In the genomic region with DNA sequence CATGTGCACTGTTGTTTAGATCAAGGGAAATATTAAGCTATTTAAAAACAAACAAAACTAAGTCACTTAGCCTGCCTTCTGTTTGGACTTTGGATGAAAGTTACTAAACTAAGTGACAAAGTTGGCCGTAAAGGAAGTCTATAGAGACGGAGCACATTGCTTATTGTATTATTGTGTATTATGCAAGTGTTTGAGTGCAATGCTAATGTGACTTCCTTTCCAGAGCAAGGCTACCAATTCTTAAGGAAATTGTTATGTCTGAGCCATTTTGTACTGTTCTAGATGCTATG, we compare ENCODE assay signal across 8 mouse cellular contexts. TPM values are rescaled to one million over a fixed set of nuclear protein-coding genes. Genes with fewer than 3 reads are reported as not detected.
DNase-seq lines count a peak whose midpoint lies in the region; ATAC-seq and TF ChIP-seq lines count a peak whose summit lies in the region.

No protein-coding gene starts in this region.

- H3K4me3 ChIP-seq in heart, embryonic 12.5 days: peak overlapping the region; percentile 82
- H3K4me3 ChIP-seq in bone marrow, adult 2 months (replicated peaks; ENCODE audit: control insufficient read depth, low read depth, low read length): peak overlapping the region; percentile 71
- H3K4me3 ChIP-seq in hindbrain, embryonic 11.5 days (ENCODE audit: low read depth, low read length): 0 out of 2 replicates have a peak overlapping the region, but pooled peaks have one; percentile 3

- H3K27me3 ChIP-seq in heart, embryonic 12.5 days (replicated peaks): no peaks in the 10 kb centered on the region
- no peaks in the 10 kb centered on the region for H3K27me3 ChIP-seq in hindbrain, embryonic 11.5 days (ENCODE audit: control insufficient read depth, insufficient read depth, low read length)

- H3K27ac ChIP-seq in heart, embryonic 12.5 days (ENCODE audit: poor library complexity, severe bottlenecking): peak overlapping the region; percentile 96
- H3K27ac ChIP-seq in bone marrow, adult 2 months (ENCODE audit: control insufficient read depth, insufficient read depth, low read depth, low read length, poor library complexity): no peak overlapping the region
- no peak overlapping the region for H3K27ac ChIP-seq in hindbrain, embryonic 11.5 days (ENCODE audit: low read depth, low read length)

- peak overlapping the region; percentile 66 for H3K4me2 ChIP-seq in heart, embryonic 12.5 days
- no peak overlapping the region for H3K4me2 ChIP-seq in hindbrain, embryonic 11.5 days (replicated peaks; ENCODE audit: low read depth, low read length)

- ATAC-seq in heart, embryonic 12.5 days (ENCODE audit: insufficient number of reproducible peaks, low FRiP score): no peak
- ATAC-seq in hindbrain, embryonic 11.5 days (ENCODE audit: low FRiP score): no peak
- peak; percentile 30 for ATAC-seq in megakaryocyte, adult 5-6 weeks (ENCODE audit: poor library complexity, severe bottlenecking)

- no peak for TF ChIP-seq POLR2A in bone marrow, adult 2 months (IDR thresholded peaks at IDR 0.05; ENCODE audit: borderline replicate concordance, control insufficient read depth, low read depth, low read length)

- 16% methylated on average over 2 of the region's 2 CpGs for WGBS in heart, embryonic 12.5 days
- 0% methylated on average over 2 of the region's 2 CpGs for WGBS in bone marrow, adult 2 months
- WGBS in hindbrain, embryonic 11.5 days: 49% methylated on average over 2 of the region's 2 CpGs

- TF ChIP-seq CTCF in bone marrow, adult 2 months (IDR thresholded peaks at IDR 0.05; ENCODE audit: control insufficient read depth, insufficient read depth, low read length): no peak

- H3K9me3 ChIP-seq in heart, embryonic 12.5 days (replicated peaks): no peaks in the 10 kb centered on the region
- H3K9me3 ChIP-seq in hindbrain, embryonic 11.5 days (ENCODE audit: control insufficient read depth, low read length): no peaks in the 10 kb centered on the region

- DNase-seq in heart, adult 9 months (ENCODE audit: low spot score in 2 of 2): no peak
- DNase-seq in hindbrain, embryonic 11.5 days (ENCODE audit: low spot score): no peak
- DNase-seq in urinary bladder, postnatal 36 days (ENCODE audit: low spot score in 2 of 2): no peak
- DNase-seq in MN1 (ENCODE audit: low spot score) (no peak), adipocyte (ENCODE audit: low spot score) (no peak)

- H3K4me1 ChIP-seq in heart, embryonic 12.5 days (replicated peaks): peaks cover 11% of the 10 kb centered on the region
- H3K4me1 ChIP-seq in bone marrow, adult 2 months (ENCODE audit: control insufficient read depth, insufficient read depth, low read length): no peaks in the 10 kb centered on the region; the same call in 1 of the 2 replicates
- H3K4me1 ChIP-seq in hindbrain, embryonic 11.5 days (replicated peaks; ENCODE audit: control insufficient read depth, insufficient read depth, low read length): no peaks in the 10 kb centered on the region

- H3K9ac ChIP-seq in heart, embryonic 12.5 days: peak overlapping the region; percentile 91
- H3K9ac ChIP-seq in hindbrain, embryonic 11.5 days (ENCODE audit: low read depth, low read length): no peak overlapping the region

- no peaks in the 10 kb centered on the region for H3K36me3 ChIP-seq in heart, embryonic 12.5 days
- H3K36me3 ChIP-seq in hindbrain, embryonic 11.5 days (ENCODE audit: control insufficient read depth, insufficient read depth, low read length): no peaks in the 10 kb centered on the region

RNA-seq across cellular contexts. Expression of a gene that starts 21.8 kb away (rescaled TPM):
- 117 and 127 TPM in 2 replicates for polyA plus RNA-seq in heart, embryonic 12.5 days (2016; fragmentation: Nextera tagmentation; extraction: Ambion mirVana)
- polyA plus RNA-seq in bone marrow, adult 2 months (2011; ENCODE audit: insufficient read depth, insufficient read length, low replicate concordance, missing spikeins): 27.4 and 37.8 TPM in 2 replicates
- polyA plus RNA-seq in hindbrain, embryonic 11.5 days (2014; fragmentation: Nextera tagmentation; extraction: Ambion mirVana): 18.7 and 22.3 TPM in 2 replicates
- 52.8 and 57.4 TPM in 2 replicates for total RNA-seq in megakaryocyte, adult 5-6 weeks (2015)
- 86.5 and 89.1 TPM in 2 replicates for total RNA-seq in megakaryocyte, adult 5-6 weeks (2017)

Comparison
In these comparisons a context has a peak if more than half of its experiments do, and no peak if none do; other contexts are left out.
1. H3K4me3 ChIP-seq: peak in every context shown above with its lines; median percentile 82 in heart, embryonic 12.5 days; 71 in bone marrow, adult 2 months; 3 in hindbrain, embryonic 11.5 days.